20 mouse cellular contexts compared by ENCODE assay signal in the genomic region with DNA sequence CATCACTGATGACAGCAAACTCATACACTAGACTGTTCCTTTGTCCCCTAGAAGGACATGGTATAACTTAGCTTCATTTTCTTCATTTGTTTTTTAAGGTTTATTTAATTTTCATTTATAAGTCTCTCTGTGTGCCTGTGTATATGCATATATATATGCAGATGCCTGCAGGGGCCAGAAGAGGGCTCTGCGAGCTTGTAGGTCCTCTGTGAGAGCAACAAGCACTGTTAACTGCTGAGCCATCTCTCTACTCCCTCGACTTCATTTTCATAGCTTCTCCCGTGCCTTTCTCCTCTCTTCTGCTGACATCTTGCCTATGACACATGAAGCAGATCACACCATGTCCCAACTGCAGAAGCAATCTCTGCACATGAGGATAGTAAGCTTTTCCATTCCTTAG.
DNase-seq lines count a peak whose midpoint lies in the region; ATAC-seq and TF ChIP-seq lines count a peak whose summit lies in the region.
"Had no signal": no experiment of that assay in that cellular context is flagged by ENCODE, and none has a peak within 500 bp of the region (broad histone marks: within the 10 kb centered on the region; RNA-seq: fewer than 3 reads in every experiment).

No protein-coding gene starts in this region.

- H3K27me3 ChIP-seq in heart, embryonic 12.5 days (replicated peaks): no peaks in the 10 kb centered on the region
- H3K27me3 ChIP-seq: embryonic facial prominence, embryonic 12.5 days; neural tube, embryonic 12.5 days had no signal

- H3K27ac ChIP-seq in heart, embryonic 12.5 days (ENCODE audit: poor library complexity, severe bottlenecking): no peak overlapping the region
- no peak overlapping the region for H3K27ac ChIP-seq in layer of hippocampus, adult 2 months
- H3K27ac ChIP-seq: embryonic facial prominence, embryonic 12.5 days; limb, embryonic 10.5 days; liver, embryonic 14.5 days; neural tube, embryonic 12.5 days had no signal

- peaks cover 6% of the 10 kb centered on the region; the same call in 1 of the 2 replicates for H3K9me3 ChIP-seq in heart, embryonic 12.5 days (replicated peaks)
- H3K9me3 ChIP-seq: embryonic facial prominence, embryonic 12.5 days; limb, embryonic 10.5 days; neural tube, embryonic 12.5 days had no signal

- no peak overlapping the region for H3K9ac ChIP-seq in heart, embryonic 12.5 days
- H3K9ac ChIP-seq: embryonic facial prominence, embryonic 12.5 days; liver, embryonic 14.5 days; neural tube, embryonic 12.5 days had no signal

- peaks cover 9% of the 10 kb centered on the region; the same call in 1 of the 2 replicates for H3K4me1 ChIP-seq in heart, embryonic 12.5 days (replicated peaks)

- H3K4me2 ChIP-seq in heart, embryonic 12.5 days: no peak overlapping the region
- H3K4me2 ChIP-seq: embryonic facial prominence, embryonic 12.5 days; neural tube, embryonic 12.5 days had no signal

- 83% methylated on average over 3 of the region's 3 CpGs for WGBS in heart, embryonic 12.5 days

- H3K4me3 ChIP-seq in heart, embryonic 12.5 days: no peak overlapping the region
- H3K4me3 ChIP-seq in layer of hippocampus, adult 2 months: no peak overlapping the region
- H3K4me3 ChIP-seq: embryonic facial prominence, embryonic 12.5 days; limb, embryonic 10.5 days; megakaryocyte, embryonic 14.5 days; neural tube, embryonic 12.5 days had no signal

- peak; percentile 48 for TF ChIP-seq CTCF in layer of hippocampus, adult 2 months (conservative IDR thresholded peaks at IDR 0.05)

- no peak for ATAC-seq in heart, embryonic 12.5 days (ENCODE audit: insufficient number of reproducible peaks, low FRiP score)
- ATAC-seq: activated CD4-positive, CD25-positive, alpha-beta regulatory T cell, adult 4 months had no signal

- H3K36me3 ChIP-seq in heart, embryonic 12.5 days: no peaks in the 10 kb centered on the region
- H3K36me3 ChIP-seq: embryonic facial prominence, embryonic 12.5 days; limb, embryonic 10.5 days; neural tube, embryonic 12.5 days had no signal

- peak; percentile 67 for DNase-seq in heart, adult 11 months
- DNase-seq in layer of hippocampus, adult 2 months (ENCODE audit: low spot score in 2 of 2): no peak
- no peak for DNase-seq in layer of hippocampus, adult 18-20 months (ENCODE audit: low spot score in 2 of 2)
- DNase-seq in 416B (ENCODE audit: low read depth) (peak; percentile 60), ES-CJ7 (ENCODE audit: low read depth, low spot score) (peak; percentile 36)
- no peak for DNase-seq in urinary bladder, postnatal 14 days (ENCODE audit: low spot score)
- DNase-seq in B cell, adult 2 months: no peak
- DNase-seq: adrenal gland, postnatal 25 days; cerebellum, adult 8-10 months; kidney, adult 11 months; kidney, postnatal 36 days; lung, postnatal 10 days; thymus, adult 2 months had no signal

Comparison
In these comparisons a context has a peak if more than half of its experiments do, and no peak if none do; other contexts are left out.
1. DNase-seq: peak in heart, adult 11 months (single experiment), 416B (single experiment) and ES-CJ7 (single experiment); none in layer of hippocampus, adult 2 months (0 of 2), layer of hippocampus, adult 18-20 months (0 of 2), urinary bladder, postnatal 14 days (single experiment) and B cell, adult 2 months (0 of 2).